Mouse (Mus musculus) C2C12 (cell line): ENCODE data around the gene Zfp771.

Experiments
- CEBPB ChIP-seq: IDR thresholded peaks from one replicate; pipeline ENCODE4 v1.6.1; 2011; ENCODE audit warnings: low read depth, mild to moderate bottlenecking, control low read depth, moderate library complexity
- CTCF ChIP-seq: IDR thresholded peaks from one replicate; pipeline ENCODE4 v1.5.1; 2011; ENCODE audit not compliant: control insufficient read depth, insufficient read depth, insufficient read length
- FOSL1 ChIP-seq: IDR thresholded peaks from one replicate; pipeline ENCODE4 v1.8.0; 2011; ENCODE audit warnings: mild to moderate bottlenecking, low read length; ENCODE audit not compliant: poor library complexity, insufficient read depth, severe bottlenecking
- MAX ChIP-seq: IDR thresholded peaks from one replicate; pipeline ENCODE4 v1.6.1; 2011; ENCODE audit warnings: mild to moderate bottlenecking, control low read depth
- MYOD1 ChIP-seq: IDR thresholded peaks from one replicate; pipeline ENCODE4 v1.6.1; 2011; ENCODE audit warnings: low read depth; ENCODE audit not compliant: control insufficient read depth, insufficient read length
- MYOG ChIP-seq: IDR thresholded peaks from one replicate; pipeline ENCODE4 v1.6.1; 2011; ENCODE audit not compliant: control insufficient read depth, insufficient read length; ENCODE audit errors: extremely low read depth
- USF1 ChIP-seq: IDR thresholded peaks from one replicate; pipeline ENCODE4 v1.6.1; 2011; ENCODE audit warnings: low read depth, mild to moderate bottlenecking, control low read depth, moderate library complexity

- TF ChIP-seq CTCF (no peak), USF1 (no peak), MYOD1 (no peak), MAX (no peak), MYOG (no peak), FOSL1 (no peak), CEBPB (no peak)
These were observed 36.0 kb downstream of the Zfp771 start for GRCm38 (mm10) chr7:127280092-127280491.
